Mouse (Mus musculus) MEL (cell line): ENCODE data around the gene Metrn. TPM values are rescaled to one million over a fixed set of nuclear protein-coding genes. Genes with fewer than 3 reads are reported as not detected.

Experiments
- DNase-seq: peaks from one replicate; pipeline ENCODE4 v3.0.0; 2011; ENCODE audit warnings: low read depth, low spot score
- H3K27ac ChIP-seq: 2 replicates; pipeline ENCODE4 v1.5.1; 2012; ENCODE audit warnings: low read depth, mild to moderate bottlenecking, control low read depth, low read length, moderate library complexity; ENCODE audit not compliant: control insufficient read depth
- H3K27me3 ChIP-seq, 2 experiments: fragments of 150-350 bp in 1 of 2; sonication (generic) in 1 of 2; 2 replicates each; pipeline ENCODE4 v1.6.1; 2012; ENCODE audit warnings: low read length in 2 of 2, mild to moderate bottlenecking in 2 of 2, improper control_type of control experiment in 1 of 2, moderate library complexity in 1 of 2; ENCODE audit not compliant: insufficient read depth in 2 of 2, control insufficient read depth in 1 of 2
- H3K36me3 ChIP-seq, 2 experiments: 2 replicates each; pipeline ENCODE4 v1.6.1; 2012 to 2014; ENCODE audit warnings: low read length in 2 of 2, improper control_type of control experiment in 1 of 2, inconsistent platforms in 1 of 2, mild to moderate bottlenecking in 1 of 2; ENCODE audit not compliant: insufficient read depth in 2 of 2, control insufficient read depth in 1 of 2
- H3K4me1 ChIP-seq, 2 experiments: fragments of 150-350 bp in 1 of 2; sonication (generic) in 1 of 2; 2 replicates each; pipeline ENCODE4 v1.6.1; 2012; ENCODE audit warnings: low read length in 2 of 2, improper control_type of control experiment in 1 of 2, mild to moderate bottlenecking in 1 of 2; ENCODE audit not compliant: insufficient read depth in 2 of 2, control insufficient read depth in 1 of 2
- H3K4me3 ChIP-seq, 2 experiments: fragments of 150-350 bp in 1 of 2; sonication (generic) in 1 of 2; 2 replicates each; pipeline ENCODE4 v1.5.1; 2012; ENCODE audit warnings: low read depth in 2 of 2, low read length in 2 of 2, mild to moderate bottlenecking in 2 of 2, moderate library complexity in 2 of 2, control low read depth in 1 of 2, improper control_type of control experiment in 1 of 2; ENCODE audit not compliant: control insufficient read depth in 1 of 2, insufficient read depth in 1 of 2
- H3K79me2 ChIP-seq: 2 replicates; pipeline ENCODE4 v1.6.1; 2012; ENCODE audit warnings: mild to moderate bottlenecking, low read length, moderate library complexity; ENCODE audit not compliant: control insufficient read depth, poor library complexity, insufficient read depth
- H3K9ac ChIP-seq: 2 replicates; pipeline ENCODE4 v1.6.1; 2012; ENCODE audit warnings: low read depth, mild to moderate bottlenecking, control low read depth, low read length, moderate library complexity; ENCODE audit not compliant: control insufficient read depth, poor library complexity, severe bottlenecking
- H3K9me3 ChIP-seq: fragments of 150-350 bp; sonication (generic); replicated peaks from 2 replicates; pipeline ENCODE4 v1.6.1; 2012; ENCODE audit warnings: mild to moderate bottlenecking, low read length, improper control_type of control experiment, moderate library complexity; ENCODE audit not compliant: insufficient read depth
- BHLHE40 ChIP-seq: IDR thresholded peaks from 2 replicates; pipeline ENCODE4 v1.6.1; 2012; ENCODE audit warnings: low read depth, mild to moderate bottlenecking, inconsistent platforms, low read length, improper control_type of control experiment, borderline replicate concordance
- CHD1 ChIP-seq: IDR thresholded peaks from 2 replicates; pipeline ENCODE4 v1.6.1; 2012; ENCODE audit warnings: low read depth, mild to moderate bottlenecking, inconsistent platforms, low read length, improper control_type of control experiment
- E2F4 ChIP-seq: IDR thresholded peaks from 2 replicates; pipeline ENCODE4 v1.6.1; 2011; ENCODE audit warnings: low read depth, low read length, improper control_type of control experiment, borderline replicate concordance
- EP300 ChIP-seq, 2 experiments: IDR thresholded peaks; 2 replicates each; pipeline ENCODE4 v1.6.1; 2011; ENCODE audit warnings: improper control_type of control experiment in 2 of 2, low read length in 2 of 2, low read depth in 1 of 2, mild to moderate bottlenecking in 1 of 2
- ETS1 ChIP-seq: IDR thresholded peaks from 2 replicates; pipeline ENCODE4 v1.6.1; 2012; ENCODE audit warnings: low read depth, mild to moderate bottlenecking, inconsistent platforms, low read length, improper control_type of control experiment, moderate library complexity
- GABPA ChIP-seq: IDR thresholded peaks from 2 replicates; pipeline ENCODE4 v1.6.1; 2012; ENCODE audit warnings: low read depth, mild to moderate bottlenecking, inconsistent platforms, low read length, improper control_type of control experiment, moderate library complexity
- JUND ChIP-seq: IDR thresholded peaks from 2 replicates; pipeline ENCODE4 v1.6.1; 2011; ENCODE audit warnings: low read depth, mild to moderate bottlenecking, improper control_type of control experiment, low read length
- KAT2A ChIP-seq: conservative IDR thresholded peaks from 2 replicates; pipeline ENCODE4 v1.6.1; 2012; ENCODE audit warnings: low read depth, low read length, improper control_type of control experiment, inconsistent platforms
- MAFK ChIP-seq: IDR thresholded peaks from 2 replicates; pipeline ENCODE4 v1.6.1; 2011; ENCODE audit warnings: low read depth, mild to moderate bottlenecking, low read length, improper control_type of control experiment, borderline replicate concordance
- MAX ChIP-seq: IDR thresholded peaks from 2 replicates; pipeline ENCODE4 v1.6.1; 2011; ENCODE audit warnings: low read length, improper control_type of control experiment
- MAZ ChIP-seq: IDR thresholded peaks from 2 replicates; pipeline ENCODE4 v1.6.1; 2012; ENCODE audit warnings: low read depth, mild to moderate bottlenecking, inconsistent platforms, low read length, improper control_type of control experiment
- MXI1 ChIP-seq: IDR thresholded peaks from 2 replicates; pipeline ENCODE4 v1.6.1; 2011; ENCODE audit warnings: mild to moderate bottlenecking, low read depth, low read length, improper control_type of control experiment
- MYB ChIP-seq: IDR thresholded peaks from 2 replicates; pipeline ENCODE4 v1.6.1; 2011; ENCODE audit warnings: mild to moderate bottlenecking, low read depth, low read length, improper control_type of control experiment
- MYC ChIP-seq: IDR thresholded peaks from 2 replicates; pipeline ENCODE4 v1.6.1; 2011; ENCODE audit warnings: low read depth, mild to moderate bottlenecking, low read length, improper control_type of control experiment, moderate library complexity
- NELFE ChIP-seq: IDR thresholded peaks from 2 replicates; pipeline ENCODE4 v1.6.1; 2011; ENCODE audit warnings: low read depth, low read length, improper control_type of control experiment
- NRF1 ChIP-seq: IDR thresholded peaks from 2 replicates; pipeline ENCODE4 v1.6.1; 2014; ENCODE audit warnings: low read depth, mild to moderate bottlenecking, inconsistent platforms, low read length, improper control_type of control experiment, moderate library complexity; ENCODE audit not compliant: poor library complexity, insufficient read depth, severe bottlenecking
- POLR2AphosphoS5 ChIP-seq: IDR thresholded peaks from 2 replicates; pipeline ENCODE4 v1.6.1; 2012; ENCODE audit warnings: low read depth, borderline replicate concordance, mild to moderate bottlenecking, inconsistent platforms, low read length, moderate library complexity, mixed read lengths
- RCOR1 ChIP-seq: IDR thresholded peaks from 2 replicates; pipeline ENCODE4 v1.6.1; 2012; ENCODE audit warnings: low read depth, mild to moderate bottlenecking, inconsistent platforms, low read length, improper control_type of control experiment
- SMC3 ChIP-seq: IDR thresholded peaks from 2 replicates; pipeline ENCODE4 v1.6.1; 2011; ENCODE audit warnings: low read depth, low read length, improper control_type of control experiment
- TAL1 ChIP-seq: IDR thresholded peaks from 2 replicates; pipeline ENCODE4 v1.6.1; 2012; ENCODE audit warnings: mild to moderate bottlenecking, inconsistent platforms, low read length, moderate library complexity, mixed read lengths
- TBP ChIP-seq: IDR thresholded peaks from 2 replicates; pipeline ENCODE4 v1.8.0; 2011; ENCODE audit warnings: low read depth, low read length, improper control_type of control experiment
- TCF12 ChIP-seq: IDR thresholded peaks from 2 replicates; pipeline ENCODE4 v1.6.1; 2014; ENCODE audit warnings: low read depth, mild to moderate bottlenecking, inconsistent platforms, low read length, improper control_type of control experiment, moderate library complexity
- UBTF ChIP-seq: IDR thresholded peaks from 2 replicates; pipeline ENCODE4 v1.6.1; 2012; ENCODE audit warnings: low read depth, mild to moderate bottlenecking, inconsistent platforms, low read length, improper control_type of control experiment, moderate library complexity, borderline replicate concordance; ENCODE audit not compliant: insufficient read depth
- ZKSCAN1 ChIP-seq: IDR thresholded peaks from 2 replicates; pipeline ENCODE4 v1.6.1; 2012; ENCODE audit warnings: low read depth, mild to moderate bottlenecking, inconsistent platforms, low read length, improper control_type of control experiment, moderate library complexity
- ZMIZ1 ChIP-seq: IDR thresholded peaks from 2 replicates; pipeline ENCODE4 v1.6.1; 2012; ENCODE audit warnings: low read depth, mild to moderate bottlenecking, inconsistent platforms, low read length, improper control_type of control experiment, moderate library complexity
- ZNF384 ChIP-seq: IDR thresholded peaks from 2 replicates; pipeline ENCODE4 v1.6.1; 2012; ENCODE audit warnings: low read depth, mild to moderate bottlenecking, inconsistent platforms, low read length, improper control_type of control experiment
- polyA plus RNA-seq, 2 experiments: library from polyadenylated mRNA; stranded (reverse) in 1 of 2; unstranded in 1 of 2; fragments of >175 nt in 1 of 2; fragments of >200 nt in 1 of 2; gene quantifications; 2 replicates each; pipeline versions ENCODE4 v1.2.1 to v1.2.4; 2012; ENCODE audit warnings: low replicate concordance in 2 of 2, low read depth in 1 of 2; ENCODE audit not compliant: insufficient read length in 2 of 2, insufficient read depth in 1 of 2, missing spikeins in 1 of 2
- total RNA-seq: library from RNA; depleted of rRNA; stranded (reverse); fragments of 300-350 nt; gene quantifications from 2 replicates; pipeline ENCODE4 v1.2.3, GENCODE M21; 2012

Metrn gene
- total and polyA plus RNA-seq, 3 experiments = 95.7 to 116 TPM; not detected in 1

- peaks cover 0 to 2% of the 10 kb centered on the region in 2 experiments; a peak in 2 of 4 replicates for H3K36me3 ChIP-seq
- H3K4me3 ChIP-seq = no peak overlapping the region
- peaks cover 2 to 12% of the 10 kb centered on the region in 2 experiments; a peak in 3 of 4 replicates for H3K4me1 ChIP-seq
- peaks cover 29% of the 10 kb centered on the region for H3K79me2 ChIP-seq
- H3K9ac ChIP-seq = no peak overlapping the region
- TF ChIP-seq SMC3 (no peak), POLR2AphosphoS5 (no peak), CHD1 (no peak), ZNF384 (no peak), EP300 (IDR thresholded peaks at IDR 0.05; ENCODE audit: low read depth in 1 of 2, low read length in 2 of 2) (no peak), TAL1 (no peak), MYC (no peak), BHLHE40 (no peak), NRF1 (no peak), MAX (no peak), NELFE (no peak), MXI1 (no peak), ZKSCAN1 (no peak), TBP (no peak), TCF12 (no peak), MAFK (no peak), MAZ (no peak), GABPA (no peak), RCOR1 (no peak), ETS1 (no peak)
- no peaks in the 10 kb centered on the region for H3K9me3 ChIP-seq
- no peak overlapping the region for H3K27ac ChIP-seq
- DNase-seq = no peak
- no peaks in the 10 kb centered on the region for H3K27me3 ChIP-seq
Observed at GRCm38 (mm10) chr17:25836397-25837075, 39.6 kb upstream of the Metrn start.

DNA sequence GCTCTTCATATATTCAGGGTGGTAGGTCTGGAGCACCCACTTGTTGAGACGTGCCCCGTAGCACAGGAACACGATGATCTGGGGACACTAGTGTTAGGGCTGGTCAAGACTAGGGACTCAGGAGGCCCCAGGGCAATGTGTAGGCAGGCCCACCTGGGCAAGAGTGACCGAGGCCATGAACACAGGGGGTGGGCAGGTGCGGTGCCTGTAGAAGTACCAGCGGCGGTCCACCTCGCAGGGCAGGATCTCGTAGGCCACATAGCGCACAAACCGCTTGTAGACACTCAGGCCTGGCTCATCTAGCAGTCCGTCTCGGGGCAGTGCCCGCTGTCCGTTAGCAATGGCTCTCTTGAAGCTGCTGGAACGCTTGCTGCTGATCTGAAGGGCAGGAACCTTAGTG, 38.9 kb upstream of the Metrn start:
- no peak for DNase-seq
- H3K9me3 ChIP-seq = no peaks in the 10 kb centered on the region
- peaks cover 36% of the 10 kb centered on the region for H3K79me2 ChIP-seq
- peaks cover 0 to 6% of the 10 kb centered on the region in 2 experiments; a peak in 2 of 4 replicates for H3K36me3 ChIP-seq
- TF ChIP-seq MYB (no peak), MXI1 (no peak), MYC (no peak), UBTF (no peak), BHLHE40 (no peak), ZMIZ1 (no peak), TBP (no peak), MAFK (no peak), KAT2A (no peak), TCF12 (no peak), E2F4 (no peak), POLR2AphosphoS5 (no peak), ZKSCAN1 (no peak), ZNF384 (no peak), JUND (no peak)
- no peaks in the 10 kb centered on the region for H3K27me3 ChIP-seq
- no peak overlapping the region for H3K4me3 ChIP-seq
- H3K9ac ChIP-seq = no peak overlapping the region
- H3K27ac ChIP-seq = no peak overlapping the region
- H3K4me1 ChIP-seq = peaks cover 2 to 18% of the 10 kb centered on the region in 2 experiments; a peak in 3 of 4 replicates
